Mouse (Mus musculus) stomach, embryonic 14.5 days (tissue): ENCODE results near the gene Cxcr6. TPM values are rescaled to one million over a fixed set of nuclear protein-coding genes. Genes with fewer than 3 reads are reported as not detected.

ENCODE experiments used
- ATAC-seq: fragments of 200-750 bp; cut with Nextera tagmentation; 2 replicates; pipeline ENCODE4 v1.8.0; 2017; ENCODE audit warnings: low read depth, moderate TSS enrichment; ENCODE audit not compliant: insufficient number of reproducible peaks, insufficient read depth, low FRiP score
- H3K27ac ChIP-seq: fragments of 300-500 bp; sonication (generic); 2 replicates; pipeline ENCODE4 v1.5.1; 2014; ENCODE audit warnings: mild to moderate bottlenecking, low read length, moderate library complexity, mixed read lengths
- H3K27me3 ChIP-seq: fragments of 300-500 bp; sonication (generic); 2 replicates; pipeline ENCODE4 v1.6.1; 2014; ENCODE audit warnings: low read length, control low read depth, mixed read lengths; ENCODE audit not compliant: control insufficient read depth, insufficient read depth
- H3K36me3 ChIP-seq: fragments of 300-500 bp; sonication (generic); 2 replicates; pipeline ENCODE4 v1.6.1; 2014; ENCODE audit warnings: mild to moderate bottlenecking, control low read depth, low read length, moderate library complexity, mixed read lengths; ENCODE audit not compliant: control insufficient read depth, insufficient read depth
- H3K4me1 ChIP-seq: fragments of 300-500 bp; sonication (generic); 2 replicates; pipeline ENCODE4 v1.6.1; 2014; ENCODE audit warnings: low read length, control low read depth, mixed read lengths; ENCODE audit not compliant: control insufficient read depth, insufficient read depth
- H3K4me2 ChIP-seq: fragments of 300-500 bp; sonication (generic); replicated peaks from 2 replicates; pipeline ENCODE4 v1.6.1; 2014; ENCODE audit warnings: low read depth, low read length, control low read depth
- H3K4me3 ChIP-seq: fragments of 300-500 bp; sonication (generic); 2 replicates; pipeline ENCODE4 v1.5.1; 2014; ENCODE audit warnings: low read depth, low read length, control low read depth
- H3K9ac ChIP-seq: fragments of 300-500 bp; sonication (generic); replicated peaks from 2 replicates; pipeline ENCODE4 v1.6.1; 2014; ENCODE audit warnings: low read depth, mild to moderate bottlenecking, control low read depth, low read length, moderate library complexity, mixed read lengths
- H3K9me3 ChIP-seq: fragments of 300-500 bp; sonication (generic); 2 replicates; pipeline ENCODE4 v1.6.1; 2016; ENCODE audit warnings: low read depth, low read length, control low read depth; ENCODE audit not compliant: control insufficient read depth
- WGBS: fragments of 180-500 bp; shearing (Covaris S2); extraction: QIAGEN DNeasy Blood & Tissue Kit; methylation state at CpG from one replicate; pipeline ENCODE4 v1.1.7; 2014; 5-methylcytosine and 5-hydroxymethylcytosine counted together
- polyA plus RNA-seq: library from polyadenylated mRNA; unstranded; fragments of >200 nt; fragmentation: Nextera tagmentation; extraction: Ambion mirVana; gene quantifications from 2 replicates; pipeline ENCODE4 v1.2.1, GENCODE M21; 2014

Gene Cxcr6
- polyA plus RNA-seq, 1 experiment from 2014 or later: 0.97 TPM

DNA sequence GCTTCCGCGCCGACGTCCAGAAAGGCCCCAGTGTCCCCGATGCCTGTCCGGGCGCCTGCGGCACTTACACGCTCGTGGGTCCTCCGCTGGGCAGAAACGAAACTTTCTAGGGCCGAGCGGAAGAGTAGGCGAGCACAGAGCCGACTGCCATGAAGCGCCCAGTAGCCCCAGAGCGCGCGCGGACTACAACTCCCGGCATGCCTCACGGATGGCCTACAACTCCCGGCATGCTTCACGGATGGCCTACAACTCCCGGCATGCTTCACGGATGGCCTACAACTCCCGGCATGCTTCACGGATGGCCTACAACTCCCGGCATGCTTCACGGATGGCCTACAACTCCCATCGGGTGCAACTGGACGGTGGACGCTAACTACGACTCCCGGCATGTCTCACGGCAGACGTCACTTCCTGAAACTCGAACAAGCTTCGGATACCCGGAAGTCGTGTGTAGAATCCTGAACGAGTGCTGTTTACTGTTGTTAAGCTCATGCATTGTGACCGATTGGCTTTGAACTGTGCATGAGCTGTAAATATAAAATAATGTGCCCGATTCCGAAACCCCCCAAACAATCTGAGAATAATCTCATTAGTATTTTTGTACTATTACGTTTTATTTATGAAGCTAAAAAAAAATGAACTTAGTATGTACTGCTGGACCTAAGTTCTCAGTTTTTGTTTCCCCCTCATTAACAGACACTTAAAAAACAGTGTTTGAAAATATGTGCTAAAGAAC, 45.6 kb downstream of the Cxcr6 start, which contains the start of gene Fyco1:
Gene Fyco1, minus strand, starts transcription at position 187 of the 736 bp plus-strand sequence.
- Histone ChIP-seq H3K27ac (peak within 1 kb of the TSS; percentile 92), H3K4me2 (peak within 1 kb of the TSS; percentile 74), H3K36me3 (no peaks in the 10 kb centered on the region), H3K9ac (peak within 1 kb of the TSS; percentile 58), H3K9me3 (no peaks in the 10 kb centered on the region), H3K4me1 (peaks cover 8% of the 10 kb centered on the region; the same call in 1 of the 2 replicates), H3K4me3 (peak within 1 kb of the TSS; percentile 76), H3K27me3 (no peaks in the 10 kb centered on the region)
- peak; percentile 96 for ATAC-seq
- under 1% methylated on average over 43 of the region's 47 CpGs for WGBS

- no peaks in the 10 kb centered on the region for H3K36me3 ChIP-seq
- H3K9me3 ChIP-seq: no peaks in the 10 kb centered on the region
- WGBS: 61% methylated on average over 5 of the region's 5 CpGs
- no peak overlapping the region for H3K27ac ChIP-seq
- ATAC-seq: no peak
- peaks cover 8% of the 10 kb centered on the region; the same call in 1 of the 2 replicates for H3K4me1 ChIP-seq
- H3K27me3 ChIP-seq: no peaks in the 10 kb centered on the region
- H3K9ac ChIP-seq: no peak overlapping the region; the same call in 1 of the 2 replicates
- peak overlapping the region; percentile 49 for H3K4me2 ChIP-seq
- peak overlapping the region; percentile 30 for H3K4me3 ChIP-seq
These were observed 46.4 kb downstream of the Cxcr6 start for GRCm38 (mm10) chr9:123852449-123853390.

- no peak overlapping the region for H3K4me3 ChIP-seq
- no peaks in the 10 kb centered on the region for H3K9me3 ChIP-seq
- no peak overlapping the region for H3K9ac ChIP-seq
- no peak for ATAC-seq
- WGBS: 80% methylated on average over 2 of the region's 2 CpGs
- H3K36me3 ChIP-seq: no peaks in the 10 kb centered on the region
- H3K4me2 ChIP-seq: no peak overlapping the region
- H3K27me3 ChIP-seq: no peaks in the 10 kb centered on the region
- no peak overlapping the region for H3K27ac ChIP-seq
- H3K4me1 ChIP-seq: 0 out of 2 replicates have a peak, but pooled peaks cover 2% of the 10 kb centered on the region
These were observed 50.6 kb downstream of the Cxcr6 start for GRCm38 (mm10) chr9:123856836-123857235.

Other genes starting within 250 kb of the Cxcr6 start
- gene Slc6a20b, start 173.9 kb upstream of the Cxcr6 start, polyA plus RNA-seq: 0.31 and 0.69 TPM in 2 replicates
- 0.26 and 0.32 TPM in 2 replicates for gene Ccr9, start 128.0 kb upstream of the Cxcr6 start, polyA plus RNA-seq
- 0.27 and 0.76 TPM in 2 replicates for gene Slc6a20a, start 127.6 kb upstream of the Cxcr6 start, polyA plus RNA-seq
- 66.4 and 68.2 TPM in 2 replicates for gene Lztfl1, start 88.8 kb upstream of the Cxcr6 start, polyA plus RNA-seq
- gene Fyco1, start 45.4 kb downstream of the Cxcr6 start, polyA plus RNA-seq: 15.1 and 19.7 TPM in 2 replicates
- gene Xcr1, start 55.6 kb downstream of the Cxcr6 start, polyA plus RNA-seq: 0.06 and 0.07 TPM in 2 replicates
- gene Ccr1, start 162.2 kb downstream of the Cxcr6 start, polyA plus RNA-seq: 4.1 and 5.3 TPM in 2 replicates
- not detected in 2 replicates for gene Ccr1l1, start 171.9 kb downstream of the Cxcr6 start, polyA plus RNA-seq
- gene Ccr3, start 215.5 kb downstream of the Cxcr6 start, polyA plus RNA-seq: 0.07 TPM in 1 of 2 replicates, not detected in the other